Mouse (Mus musculus) embryo, embryonic 11.5 days (tissue): ENCODE results near the gene Synpo2.

Source experiments
- DNase-seq: peaks from one replicate; pipeline ENCODE4 v3.0.0-alpha.2; 2012; ENCODE audit warnings: low read depth, low spot score

Synpo2 gene

DNA sequence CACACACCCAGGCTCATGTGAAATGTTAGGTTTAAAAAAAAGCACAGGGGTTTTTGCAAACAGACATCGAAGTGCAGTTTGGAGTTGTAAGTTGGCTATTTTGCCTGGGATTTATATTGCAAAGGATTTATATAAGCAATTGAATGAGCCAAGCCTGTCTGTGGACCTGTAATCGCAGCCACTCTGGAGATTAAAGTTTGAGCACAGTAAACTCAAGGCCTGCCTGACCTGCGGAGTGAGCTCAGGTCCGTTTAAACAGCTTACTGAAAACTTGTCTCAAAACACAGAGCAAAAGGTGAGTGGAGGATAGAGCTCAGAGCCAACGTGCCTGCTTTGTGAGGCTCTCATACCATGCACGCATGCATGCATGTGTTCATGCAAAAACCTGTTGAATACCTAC, 30.9 kb downstream of the Synpo2 start:
- DNase-seq, result no peak

- no peak for DNase-seq
Observed at GRCm38 (mm10) chr3:123204658-123205057, 31.3 kb downstream of the Synpo2 start.

GRCm38 (mm10) chr3:123201798-123202197, 34.2 kb downstream of the Synpo2 start:
- no peak for DNase-seq

DNA sequence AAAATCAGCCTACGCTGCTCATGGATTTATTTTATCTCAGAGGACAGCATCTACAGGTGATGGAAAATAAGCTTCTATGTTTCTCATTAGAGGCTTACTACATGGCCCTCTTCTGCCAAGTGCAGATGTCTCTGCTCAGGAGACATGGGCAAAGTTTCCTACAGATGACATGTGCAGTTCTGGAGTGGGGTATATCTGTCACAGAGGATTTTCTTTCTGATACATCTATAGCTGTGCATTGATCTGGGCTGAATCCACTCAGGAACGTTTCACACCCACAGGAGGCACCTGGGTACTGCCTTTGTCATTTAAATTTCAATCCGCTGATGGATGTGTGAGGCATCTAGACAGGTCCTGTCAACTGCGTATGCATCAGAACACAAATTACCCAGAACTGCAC, 42.2 kb downstream of the Synpo2 start:
- no peak for DNase-seq

DNA sequence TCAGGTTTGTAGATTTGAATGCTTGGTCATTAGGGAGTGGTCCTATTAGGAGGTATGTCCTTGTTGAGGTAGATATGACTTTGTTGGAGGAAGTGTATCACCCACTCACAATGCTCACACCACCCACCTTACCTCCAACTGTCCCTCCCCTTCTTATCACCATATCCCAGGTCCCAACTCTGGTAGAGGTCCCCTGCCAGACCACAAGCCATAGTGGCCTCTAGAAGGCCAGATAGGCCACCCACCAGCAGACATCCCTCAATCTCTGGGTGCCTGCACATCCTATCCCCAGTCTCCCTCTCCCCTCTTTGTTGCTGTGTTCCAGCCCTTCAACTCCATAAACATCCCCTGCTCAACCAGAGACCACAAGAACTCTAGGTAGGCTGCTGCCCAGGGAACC, 44.3 kb downstream of the Synpo2 start:
- no peak for DNase-seq

GRCm38 (mm10) chr3:123190329-123190728, 45.6 kb downstream of the Synpo2 start:
- DNase-seq, result no peak

GRCm38 (mm10) chr3:123189826-123190225, 46.1 kb downstream of the Synpo2 start:
- DNase-seq, result no peak

- DNase-seq, result no peak
Observed at GRCm38 (mm10) chr3:123188616-123189230, 47.2 kb downstream of the Synpo2 start.

GRCm38 (mm10) chr3:123187370-123188124, 48.4 kb downstream of the Synpo2 start:
- no peak for DNase-seq

- DNase-seq, result no peak
Observed at GRCm38 (mm10) chr3:123185238-123185925, 50.6 kb downstream of the Synpo2 start.

DNA sequence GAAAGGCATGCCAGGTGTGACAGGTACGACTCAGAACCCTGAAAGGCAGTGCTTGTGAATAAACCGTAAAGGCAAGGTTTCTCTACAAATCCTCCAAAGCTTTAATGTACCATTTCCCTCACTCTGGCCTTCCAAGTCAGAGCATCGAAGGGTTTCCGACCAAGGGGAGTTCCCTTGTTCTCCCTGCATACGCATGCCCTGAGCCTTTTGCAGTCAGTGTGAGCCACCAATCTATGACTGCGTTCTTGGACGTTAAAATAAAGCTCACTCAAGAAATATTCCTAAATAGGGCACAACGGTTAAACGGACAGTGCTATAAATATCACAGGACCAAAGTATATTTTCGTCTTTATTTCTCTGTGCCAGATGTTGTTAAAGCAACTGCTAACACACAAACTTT, 51.7 kb downstream of the Synpo2 start:
- DNase-seq, result no peak

DNA sequence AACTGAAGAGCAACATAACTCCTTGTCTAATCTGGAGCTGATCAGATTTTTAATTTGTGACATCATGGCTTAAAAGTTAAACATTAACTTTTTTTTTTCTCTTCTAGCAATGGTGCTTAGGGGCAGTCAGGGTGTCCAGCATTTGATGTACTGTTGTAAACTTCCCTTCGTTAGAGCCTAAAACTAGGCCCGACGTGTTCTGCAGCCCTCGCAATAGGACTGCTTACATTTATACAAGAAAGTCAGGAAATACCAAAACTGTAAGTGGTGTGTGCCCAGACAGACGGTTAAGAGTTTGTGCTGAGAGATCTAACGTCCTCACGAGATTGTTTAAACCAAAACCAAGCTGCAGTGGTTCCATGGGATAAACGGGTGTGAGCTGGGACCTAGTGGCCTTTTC, 56.4 kb downstream of the Synpo2 start:
- DNase-seq, result no peak

- no peak for DNase-seq
Observed at GRCm38 (mm10) chr3:123179041-123179440, 56.9 kb downstream of the Synpo2 start.

GRCm38 (mm10) chr3:123178420-123178819, 57.5 kb downstream of the Synpo2 start:
- DNase-seq, result no peak

GRCm38 (mm10) chr3:123176366-123177334, 59.3 kb downstream of the Synpo2 start:
- no peak for DNase-seq

DNA sequence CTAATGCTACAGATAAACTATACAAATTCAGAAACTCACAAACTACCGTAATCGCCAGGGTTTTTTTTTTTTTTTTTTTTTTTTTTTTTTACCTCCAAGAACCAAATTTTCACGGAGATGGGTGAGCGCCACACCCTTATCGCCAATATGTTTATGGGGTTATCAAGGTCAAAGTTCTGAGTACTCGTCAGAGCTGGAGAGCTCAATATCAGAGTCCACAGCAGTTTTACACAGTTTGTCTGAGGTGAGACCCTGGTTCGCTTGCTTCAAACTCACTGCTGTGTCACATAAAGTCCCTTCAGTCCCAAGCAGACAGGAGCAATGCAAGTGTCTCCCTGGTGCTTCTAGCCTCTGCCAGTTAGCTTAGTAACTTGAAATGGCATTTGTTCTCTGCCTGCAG, 60.8 kb downstream of the Synpo2 start:
- DNase-seq, result no peak

DNA sequence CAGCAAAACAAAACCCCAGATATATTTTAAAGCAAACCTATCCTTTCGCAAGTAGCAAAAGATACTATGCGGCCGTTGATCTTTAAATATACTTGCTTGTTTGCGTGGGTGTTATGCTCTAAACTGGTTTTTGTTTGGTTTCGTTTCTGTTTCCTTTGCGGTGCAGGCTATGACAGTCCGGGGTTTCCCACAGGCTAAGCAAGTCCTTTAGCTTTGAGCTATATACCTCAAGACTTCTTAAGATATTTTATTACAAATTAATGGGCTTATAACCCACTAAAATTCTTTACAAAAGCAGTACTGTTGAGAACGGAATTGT, 61.6 kb downstream of the Synpo2 start:
- DNase-seq, result no peak

DNA sequence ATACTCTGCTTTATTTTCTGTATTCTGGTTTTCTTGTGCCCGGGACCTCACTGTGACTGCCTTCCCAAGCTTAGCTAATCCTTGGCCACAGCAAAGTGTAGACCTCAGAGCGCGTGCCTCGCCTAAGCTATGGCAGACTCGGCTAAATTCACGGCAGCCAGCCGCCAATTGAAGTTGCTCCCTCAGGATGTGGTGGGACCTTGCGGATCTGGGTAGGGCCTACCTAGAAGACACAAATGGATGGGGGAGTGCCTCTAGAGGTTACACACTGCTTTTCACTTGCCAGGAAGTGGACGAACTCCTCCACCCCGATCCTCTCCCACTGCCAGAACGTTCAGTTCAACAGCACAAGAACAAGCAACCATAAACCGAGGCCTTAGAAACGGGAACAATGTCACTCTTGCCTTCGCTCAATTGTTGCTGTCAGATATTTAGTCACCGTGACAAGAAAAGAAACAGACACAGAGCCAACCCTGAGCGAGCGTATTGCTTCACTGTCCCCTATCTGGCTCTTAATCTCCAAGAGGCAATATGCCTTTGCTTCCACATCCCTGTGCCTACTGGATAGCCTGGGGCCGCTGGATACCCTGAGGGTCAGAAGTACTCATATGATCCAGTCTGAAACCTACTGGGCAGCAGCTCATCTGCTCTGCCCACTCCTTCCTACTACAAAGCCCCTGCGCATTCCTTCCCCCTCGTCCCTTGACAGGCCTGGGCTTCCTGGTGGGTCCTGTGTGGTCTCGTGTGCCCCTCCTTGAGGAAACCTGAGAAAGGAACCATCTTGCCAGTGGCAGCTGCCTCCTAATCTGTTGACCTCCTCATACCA, 62.2 kb downstream of the Synpo2 start:
- DNase-seq, result no peak

- no peak for DNase-seq
Observed at GRCm38 (mm10) chr3:123172151-123172550, 63.8 kb downstream of the Synpo2 start.

- no peak for DNase-seq
Observed at GRCm38 (mm10) chr3:123169398-123169797, 66.6 kb downstream of the Synpo2 start.

DNA sequence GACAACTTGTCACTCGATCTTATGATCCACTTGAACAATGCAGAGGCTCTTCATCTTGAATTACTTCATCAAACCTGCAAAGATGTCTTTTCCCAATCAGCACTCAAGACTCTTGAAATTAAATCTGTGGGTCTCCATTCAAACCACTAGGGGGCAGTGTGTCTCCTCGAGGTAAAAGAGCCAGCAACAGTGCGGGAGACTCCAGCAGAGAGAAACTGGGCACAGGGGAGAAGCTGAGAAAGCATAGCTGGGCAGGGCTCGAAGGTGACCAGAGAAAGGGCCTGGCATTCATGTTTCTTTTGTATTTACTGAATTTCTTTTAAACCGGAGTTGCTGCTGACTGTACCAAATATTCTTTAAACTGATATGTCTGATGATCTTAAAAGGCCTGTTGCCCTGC, 67.1 kb downstream of the Synpo2 start:
- DNase-seq, result peak; percentile 58
